11 mouse cellular contexts compared by ENCODE assay signal in the genomic region with DNA sequence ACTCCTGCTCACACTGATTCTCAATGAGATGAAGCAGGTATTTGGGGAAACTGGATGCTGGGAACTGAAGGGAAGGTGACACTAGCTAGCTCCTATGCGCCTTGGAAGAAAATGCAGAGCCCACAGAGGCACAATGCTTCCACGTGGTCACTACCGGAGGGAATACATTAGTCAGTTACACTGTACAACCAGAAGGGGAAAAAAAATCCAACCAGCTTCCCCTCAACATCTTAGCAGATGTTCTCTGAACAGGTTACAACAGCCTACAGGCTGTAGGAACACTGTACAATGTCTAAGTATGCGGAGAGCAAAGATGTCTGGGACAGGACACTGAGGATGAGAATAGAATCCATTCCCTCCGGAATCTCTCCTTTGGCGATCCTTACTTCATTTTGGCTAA.
DNase-seq lines count a peak whose midpoint lies in the region; ATAC-seq and TF ChIP-seq lines count a peak whose summit lies in the region.
"Had no signal": no experiment of that assay in that cellular context is flagged by ENCODE, and none has a peak within 500 bp of the region (broad histone marks: within the 10 kb centered on the region; RNA-seq: fewer than 3 reads in every experiment).

No protein-coding gene starts in this region.

- intact Hi-C loops in heart, postnatal 14 days (cut with DNase I) = no loop called here

- H3K9ac ChIP-seq in hindbrain, embryonic 12.5 days = peak overlapping the region; percentile 44
- peak overlapping the region; percentile 64 for H3K9ac ChIP-seq in midbrain, embryonic 14.5 days (replicated peaks; ENCODE audit: low read length)
- no peak overlapping the region for H3K9ac ChIP-seq in liver, embryonic 11.5 days (ENCODE audit: low read depth, low read length)

- H3K9me3 ChIP-seq in heart, embryonic 10.5 days = no peaks in the 10 kb centered on the region
- no peaks in the 10 kb centered on the region for H3K9me3 ChIP-seq in hindbrain, embryonic 12.5 days (replicated peaks)
- H3K9me3 ChIP-seq in midbrain, embryonic 14.5 days (ENCODE audit: control insufficient read depth, low read length) = no peaks in the 10 kb centered on the region
- no peaks in the 10 kb centered on the region for H3K9me3 ChIP-seq in liver, embryonic 11.5 days (ENCODE audit: control insufficient read depth, low read length)

- peaks cover 27% of the 10 kb centered on the region for H3K4me1 ChIP-seq in heart, embryonic 10.5 days
- H3K4me1 ChIP-seq in hindbrain, embryonic 12.5 days = peaks cover 8% of the 10 kb centered on the region; the same call in 1 of the 2 replicates
- peaks cover 35% of the 10 kb centered on the region for H3K4me1 ChIP-seq in midbrain, embryonic 14.5 days (ENCODE audit: control insufficient read depth, insufficient read depth, low read length)
- peaks cover 4% of the 10 kb centered on the region; the same call in 1 of the 2 replicates for H3K4me1 ChIP-seq in liver, embryonic 11.5 days (replicated peaks; ENCODE audit: control insufficient read depth, insufficient read depth, low read length)

- peak overlapping the region; percentile 22 for H3K4me3 ChIP-seq in heart, embryonic 10.5 days
- peak overlapping the region; percentile 34 for H3K4me3 ChIP-seq in hindbrain, embryonic 12.5 days
- H3K4me3 ChIP-seq in midbrain, embryonic 14.5 days (replicated peaks; ENCODE audit: low read depth, low read length) = peak overlapping the region; percentile 59
- H3K4me3 ChIP-seq in liver, embryonic 11.5 days (ENCODE audit: low read depth, low read length) = no peak overlapping the region

- 47% methylated on average over 6 of the region's 6 CpGs for WGBS in heart, embryonic 10.5 days
- WGBS in hindbrain, embryonic 12.5 days = 34% methylated on average over 6 of the region's 6 CpGs
- 20% methylated on average over 6 of the region's 6 CpGs for WGBS in midbrain, embryonic 14.5 days
- WGBS in liver, embryonic 11.5 days = 40% methylated on average over 6 of the region's 6 CpGs

- peak; percentile 18; the same call in 1 of the 2 replicates for ATAC-seq in hindbrain, embryonic 12.5 days (ENCODE audit: low FRiP score)
- peak; percentile 58; the same call in 1 of the 2 replicates for ATAC-seq in midbrain, embryonic 14.5 days (ENCODE audit: low FRiP score, low TSS enrichment)
- no peak for ATAC-seq in liver, embryonic 11.5 days (replicated peaks; ENCODE audit: low FRiP score)

- H3K4me2 ChIP-seq in hindbrain, embryonic 12.5 days (replicated peaks) = peak overlapping the region; percentile 69
- H3K4me2 ChIP-seq in midbrain, embryonic 14.5 days (ENCODE audit: low read length) = peak overlapping the region; percentile 93
- no peak overlapping the region; the same call in 1 of the 2 replicates for H3K4me2 ChIP-seq in liver, embryonic 11.5 days

- H3K27me3 ChIP-seq in heart, embryonic 10.5 days (ENCODE audit: insufficient read depth, poor library complexity, severe bottlenecking) = peaks cover 58% of the 10 kb centered on the region
- H3K27me3 ChIP-seq in hindbrain, embryonic 12.5 days = peaks cover 41% of the 10 kb centered on the region
- H3K27me3 ChIP-seq in midbrain, embryonic 14.5 days (ENCODE audit: control insufficient read depth, insufficient read depth, low read length) = peaks cover 23% of the 10 kb centered on the region; the same call in 1 of the 2 replicates
- H3K27me3 ChIP-seq in liver, embryonic 11.5 days (replicated peaks; ENCODE audit: control insufficient read depth, insufficient read depth, low read length) = peaks cover 51% of the 10 kb centered on the region

- no peak overlapping the region for H3K27ac ChIP-seq in heart, embryonic 10.5 days
- no peak overlapping the region for H3K27ac ChIP-seq in hindbrain, embryonic 12.5 days
- H3K27ac ChIP-seq in midbrain, embryonic 14.5 days (replicated peaks; ENCODE audit: low read depth, low read length) = peak overlapping the region; percentile 58
- H3K27ac ChIP-seq in liver, embryonic 11.5 days (ENCODE audit: low read depth, low read length) = no peak overlapping the region
- H3K27ac ChIP-seq: kidney, postnatal 0 days had no signal

- H3K36me3 ChIP-seq in heart, embryonic 10.5 days = no peaks in the 10 kb centered on the region
- H3K36me3 ChIP-seq in hindbrain, embryonic 12.5 days = no peaks in the 10 kb centered on the region
- H3K36me3 ChIP-seq in midbrain, embryonic 14.5 days (ENCODE audit: control insufficient read depth, insufficient read depth, low read length) = no peaks in the 10 kb centered on the region
- no peaks in the 10 kb centered on the region for H3K36me3 ChIP-seq in liver, embryonic 11.5 days (ENCODE audit: control insufficient read depth, insufficient read depth, low read length)

- TF ChIP-seq POLR2A in brain, embryonic 14.5 days (IDR thresholded peaks at IDR 0.05; ENCODE audit: borderline replicate concordance, extremely low read depth, insufficient read depth, insufficient read length, poor library complexity, severe bottlenecking) = no peak

- TF ChIP-seq CTCF in brain, embryonic 14.5 days (IDR thresholded peaks at IDR 0.05; ENCODE audit: borderline replicate concordance, extremely low read depth, insufficient read depth, insufficient read length) = no peak

- DNase-seq in heart, embryonic 10.5 days (ENCODE audit: low spot score) = peak; percentile 36
- DNase-seq in heart, postnatal 14 days = no peak
- DNase-seq in brain, embryonic 14.5 days (ENCODE audit: low read depth) = peak; percentile 66
- DNase-seq in midbrain, embryonic 14.5 days = peak; percentile 79
- DNase-seq in adrenal gland, postnatal 4 days (ENCODE audit: low spot score in 2 of 2) = no peak
- no peak for DNase-seq in cerebellum, postnatal 4 days (ENCODE audit: low spot score in 2 of 2)
- no peak for DNase-seq in liver, embryonic 11.5 days (ENCODE audit: low spot score)
- DNase-seq: cerebellum, adult 11-12 months; lung, postnatal 10 days had no signal

Comparison
In these comparisons a context has a peak if more than half of its experiments do, and no peak if none do; other contexts are left out.
1. DNase-seq: peak in heart, embryonic 10.5 days (single experiment), brain, embryonic 14.5 days (single experiment) and midbrain, embryonic 14.5 days (single experiment); none in heart, postnatal 14 days (0 of 2), adrenal gland, postnatal 4 days (0 of 2), cerebellum, postnatal 4 days (0 of 2) and liver, embryonic 11.5 days (single experiment).